Mouse (Mus musculus) CH12.LX (cell line): Measurements from ENCODE around the gene Map3k12.

ENCODE experiments used
- KAT2A ChIP-seq: IDR thresholded peaks from 2 replicates; pipeline ENCODE4 v1.6.1; 2012; ENCODE audit warnings: low read length, improper control_type of control experiment, inconsistent platforms; ENCODE audit not compliant: insufficient replicate concordance
- MAX ChIP-seq: IDR thresholded peaks from 2 replicates; pipeline ENCODE4 v1.6.1; 2011; ENCODE audit warnings: low read length, improper control_type of control experiment

GRCm38 (mm10) chr15:102546246-102546645 lies 29.4 kb upstream of the Map3k12 start:
- TF ChIP-seq MAX (no peak), KAT2A (no peak)
